Mouse (Mus musculus) ovary, postnatal 14 days (tissue): ENCODE results near the gene Tmem44.

Experiments used
- DNase-seq: peaks from one replicate; pipeline ENCODE4 v3.0.0; 2022; ENCODE audit warnings: low spot score

Tmem44 gene

DNA sequence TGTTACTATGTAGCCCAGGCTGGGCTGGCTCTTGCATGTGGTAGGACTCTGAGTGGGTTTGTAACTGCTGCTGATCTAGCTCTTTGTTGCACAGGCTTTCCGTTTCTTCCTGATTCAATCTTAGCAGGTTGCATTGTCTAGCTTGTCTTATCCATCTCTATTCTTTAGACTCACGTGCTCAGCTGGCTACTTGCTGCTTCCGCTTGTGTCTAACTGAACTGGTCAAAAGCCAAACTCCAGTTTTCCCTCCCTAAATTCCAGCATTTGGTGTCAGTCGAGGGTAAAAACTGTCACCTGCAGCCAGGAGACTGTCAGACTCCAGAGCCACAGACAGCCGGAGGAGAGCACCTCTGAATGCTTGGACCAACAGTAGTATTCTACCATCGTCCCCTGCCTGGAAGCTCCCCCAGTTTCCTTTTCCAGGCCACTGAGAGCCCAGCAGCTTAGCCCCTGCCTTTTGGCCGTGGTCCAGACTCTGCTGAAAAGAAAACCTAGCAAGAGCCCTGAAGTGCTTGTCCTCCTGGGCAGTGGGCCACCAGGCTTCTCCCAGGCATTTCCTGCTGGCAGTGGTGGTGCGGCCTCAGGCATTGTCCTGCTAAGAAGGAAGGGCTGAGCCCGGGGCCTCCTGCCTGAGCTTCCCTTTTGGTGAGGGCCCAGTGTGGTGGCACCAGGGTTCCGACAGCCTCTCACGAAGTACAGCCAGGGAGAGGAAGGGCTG is 2.1 kb upstream of the Tmem44 start:
- peak; percentile 71 for DNase-seq

DNA sequence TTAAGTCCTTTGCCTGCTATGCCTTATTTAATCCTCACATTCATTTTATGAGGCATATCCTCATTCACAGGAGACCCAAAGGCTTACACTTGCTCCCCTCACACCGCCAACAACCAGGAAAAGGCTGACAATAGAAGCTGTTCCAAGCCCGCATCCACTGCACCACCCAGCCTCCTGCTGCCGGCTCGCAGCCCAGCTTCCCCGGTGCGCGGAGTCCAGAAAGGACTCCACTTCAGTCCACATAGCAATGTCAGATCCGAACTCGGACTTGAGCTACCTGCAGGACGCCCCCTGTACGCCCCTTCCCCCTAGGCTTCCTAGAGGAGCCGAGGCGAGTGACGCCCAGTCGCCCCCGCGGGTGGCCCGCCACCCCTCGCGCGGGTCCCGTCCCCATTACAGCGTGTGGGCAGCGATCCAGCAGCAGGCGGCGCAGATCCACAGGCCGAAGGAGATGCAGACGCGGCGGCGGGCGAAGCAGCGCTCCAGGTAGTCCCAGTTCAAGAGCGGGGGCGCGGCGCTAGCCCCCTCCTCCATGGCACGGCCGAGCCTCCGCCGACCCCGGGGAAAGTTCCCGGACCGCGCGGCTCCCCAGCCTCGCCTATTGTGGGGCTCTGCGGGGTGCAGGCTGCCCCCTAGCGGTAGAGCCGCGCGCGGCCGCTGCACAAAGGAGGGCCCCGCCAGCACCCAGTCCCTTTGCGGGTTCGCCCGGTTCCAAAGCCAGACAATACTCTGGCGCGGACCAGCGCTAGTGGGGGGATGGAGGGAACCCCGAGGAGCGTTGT is 485 bp downstream of the Tmem44 start:
- DNase-seq: peak; percentile 79

DNA sequence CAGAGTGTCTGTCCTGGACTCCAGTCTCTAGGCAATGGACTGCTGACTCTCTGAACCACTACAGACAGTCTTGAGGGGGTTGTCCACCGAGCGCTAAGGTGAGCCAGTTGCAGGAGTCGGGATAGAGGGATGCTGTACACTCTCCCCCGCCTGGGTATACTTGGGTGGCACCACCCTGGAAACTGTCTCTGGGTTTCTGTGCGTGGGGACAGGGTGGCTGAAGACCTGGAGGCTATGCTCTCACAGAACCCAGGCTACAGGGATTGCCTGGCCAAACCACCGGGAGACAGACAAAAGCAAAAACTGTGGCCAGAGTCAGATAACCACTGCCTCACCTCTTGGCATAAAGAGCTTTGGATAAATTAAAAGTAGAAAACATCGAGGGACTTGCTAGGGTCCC is 1.1 kb downstream of the Tmem44 start:
- DNase-seq: no peak

DNA sequence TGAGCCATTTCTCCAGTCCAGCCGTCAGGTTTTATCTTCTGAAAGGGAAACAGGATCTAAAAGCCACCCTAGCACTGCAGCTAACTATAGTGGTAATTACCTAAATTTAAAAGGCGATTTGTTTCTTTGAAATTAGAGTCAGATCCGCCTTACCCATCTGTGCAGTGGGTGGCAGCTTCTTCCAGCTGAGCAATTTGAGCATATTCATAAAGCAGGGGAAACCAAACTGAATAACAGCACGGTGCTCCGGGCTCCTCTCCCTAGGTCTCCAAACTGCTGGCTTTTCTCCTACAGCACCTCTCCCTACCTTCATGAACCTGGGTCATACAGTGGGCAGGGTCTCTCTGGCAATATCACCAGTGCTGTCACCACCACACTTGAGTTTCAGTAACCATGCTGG is 2.4 kb downstream of the Tmem44 start:
- no peak for DNase-seq

DNA sequence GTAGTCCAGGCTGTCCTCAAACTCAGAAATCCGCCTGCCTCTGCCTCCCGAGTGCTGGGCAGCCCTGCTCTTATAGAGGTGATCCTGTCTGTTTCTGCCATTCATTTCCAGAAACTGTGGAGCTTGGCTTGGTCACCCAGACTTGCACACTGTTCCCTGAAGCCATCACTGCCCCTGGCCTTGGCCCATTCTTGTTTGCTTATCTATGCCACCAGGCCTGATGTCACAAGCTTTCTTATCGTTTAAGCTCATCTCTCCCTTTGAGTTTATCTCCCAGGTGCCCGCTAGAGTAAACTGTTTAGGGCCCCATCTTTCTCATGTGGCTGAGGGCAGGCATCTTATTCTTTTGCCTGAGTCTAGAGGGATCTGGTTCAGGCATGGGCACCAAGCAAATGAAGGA is 5.9 kb downstream of the Tmem44 start:
- DNase-seq: no peak

DNA sequence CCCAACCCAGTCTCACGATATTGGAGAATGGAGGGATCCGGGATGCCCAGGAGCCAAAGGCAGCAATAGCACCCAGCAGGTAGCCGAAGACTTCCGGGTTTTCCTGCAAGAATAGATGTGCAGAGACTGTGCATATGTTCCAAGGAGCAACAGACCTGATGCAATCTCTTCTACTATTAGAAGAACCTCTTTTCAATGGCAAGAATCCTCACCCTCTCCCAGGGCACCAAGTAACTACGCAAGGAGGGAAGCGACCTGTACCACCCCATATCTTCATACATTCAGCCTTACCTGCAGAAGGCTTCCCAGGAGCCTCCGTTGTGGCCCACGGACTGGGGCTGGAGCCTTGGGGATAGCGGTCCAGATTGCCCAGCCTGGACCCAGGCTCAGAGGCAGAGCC is 7.3 kb downstream of the Tmem44 start:
- DNase-seq: no peak

DNA sequence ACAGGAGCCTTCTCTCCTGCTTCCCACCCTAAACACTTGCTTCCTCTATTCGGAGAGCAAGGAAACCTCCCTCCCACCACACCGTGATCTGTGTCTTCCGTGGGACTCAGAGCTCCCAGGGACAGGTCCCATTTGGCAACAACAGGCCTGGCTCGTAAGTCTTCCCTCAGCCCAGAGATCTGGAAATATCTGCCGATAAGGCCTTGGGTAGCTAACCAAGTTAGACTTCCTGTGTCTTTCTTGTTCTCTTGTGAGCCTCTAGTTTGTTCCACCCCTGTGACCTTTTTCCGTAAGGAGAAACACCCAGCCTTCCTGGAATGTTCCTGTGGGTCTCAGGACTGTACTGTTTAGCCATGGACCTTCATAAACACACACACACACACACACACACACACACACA is 7.8 kb downstream of the Tmem44 start:
- DNase-seq: no peak

DNA sequence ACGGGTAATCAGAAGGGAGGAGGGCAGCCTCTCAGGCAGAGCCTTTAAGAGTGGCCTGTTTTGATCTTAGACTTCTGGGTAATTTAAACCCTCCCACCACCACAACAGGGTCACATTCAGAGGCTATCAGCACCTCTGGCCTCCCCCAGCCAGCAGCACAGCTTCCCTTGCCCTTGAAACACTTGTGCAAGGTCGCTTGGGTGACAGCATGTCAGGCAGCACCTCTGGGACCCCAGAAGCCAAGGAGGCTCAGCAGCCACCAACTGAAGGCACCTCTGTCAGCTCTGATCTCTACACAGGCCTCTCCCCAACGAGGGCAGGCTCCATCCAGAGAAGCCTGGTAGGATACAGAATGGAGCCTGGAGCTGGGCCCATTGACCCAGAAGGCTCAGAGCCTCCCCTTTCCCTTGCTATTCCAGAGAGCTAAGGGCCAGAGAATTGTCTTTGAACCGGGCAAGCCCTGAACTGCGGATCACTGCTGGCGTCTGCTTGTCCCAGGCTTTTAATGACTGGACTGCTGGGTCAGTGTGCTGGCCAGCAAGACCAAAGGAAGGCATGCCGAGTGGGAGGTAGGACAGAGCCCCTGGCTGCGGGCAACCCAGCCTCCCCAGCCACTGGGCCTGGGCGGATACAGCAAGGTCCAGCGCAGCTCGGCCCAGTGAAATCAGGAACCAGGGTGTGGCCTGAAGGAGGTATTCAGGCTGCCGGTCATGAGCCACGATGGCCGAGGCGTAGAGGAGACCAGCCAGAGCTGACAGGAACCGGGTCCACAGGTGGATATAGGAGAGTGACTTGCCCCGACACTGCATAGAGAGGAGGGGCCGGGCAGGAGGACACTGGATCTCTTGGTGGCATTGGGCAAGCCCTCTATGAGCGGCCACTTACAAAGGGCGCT is 10.3 kb downstream of the Tmem44 start:
- no peak for DNase-seq

DNA sequence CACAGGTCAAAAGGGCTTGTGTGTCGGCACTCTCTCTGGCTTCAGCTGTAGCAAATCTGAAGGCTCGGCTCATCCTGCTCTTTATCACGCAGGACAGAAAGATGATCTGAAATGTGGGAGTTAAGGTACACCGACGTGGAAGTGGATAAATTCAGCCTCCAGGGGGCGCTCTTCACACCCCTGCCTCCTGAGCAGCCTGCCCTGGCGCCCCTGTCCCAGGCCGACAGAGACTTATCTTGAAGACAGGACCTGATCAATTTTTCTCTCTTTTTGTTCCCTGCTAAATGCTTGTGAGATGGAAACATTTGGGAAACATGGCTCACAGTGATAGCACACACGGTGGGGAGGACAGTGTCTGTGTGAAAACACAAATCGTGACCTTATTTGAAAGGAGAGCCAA is 11.2 kb downstream of the Tmem44 start:
- DNase-seq: peak; percentile 38

DNA sequence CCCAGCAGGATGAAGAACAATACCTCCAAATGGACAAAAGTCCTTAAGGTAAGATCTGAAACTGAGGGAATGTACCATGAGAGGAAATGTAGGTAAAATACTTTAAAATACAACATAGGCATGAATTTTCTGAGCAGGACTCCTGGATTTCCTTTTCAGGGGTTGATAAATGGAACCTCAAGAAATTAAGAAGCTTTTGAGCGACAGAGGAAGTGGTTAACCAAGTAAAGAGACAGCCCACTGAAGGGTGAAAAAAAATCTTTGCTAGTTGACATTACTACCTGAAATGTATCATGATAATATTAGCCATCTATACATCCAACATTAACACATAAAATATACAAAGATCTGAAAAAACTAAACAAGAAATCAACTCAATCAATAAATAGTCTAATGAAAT is 15.6 kb downstream of the Tmem44 start:
- DNase-seq: no peak

DNA sequence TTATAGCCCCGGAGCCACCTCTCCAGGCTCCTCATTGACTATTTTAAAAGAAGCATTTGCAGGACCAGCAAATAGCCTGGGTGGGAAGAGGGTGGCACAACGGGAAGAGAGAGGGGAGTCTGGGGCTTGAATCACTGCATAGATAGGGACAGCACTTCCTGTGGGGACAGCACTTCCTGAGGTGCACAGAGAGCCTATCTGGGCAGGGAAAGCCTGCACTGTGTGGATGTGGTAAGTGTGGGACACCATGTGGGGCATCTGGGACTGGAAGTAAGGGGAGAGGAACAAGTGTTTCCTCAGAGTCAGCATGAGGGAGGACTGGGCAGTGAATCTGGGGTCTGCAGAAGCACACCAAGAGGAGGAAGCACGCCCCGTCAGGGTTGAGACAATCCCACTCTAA is 17.1 kb downstream of the Tmem44 start:
- DNase-seq: no peak

DNA sequence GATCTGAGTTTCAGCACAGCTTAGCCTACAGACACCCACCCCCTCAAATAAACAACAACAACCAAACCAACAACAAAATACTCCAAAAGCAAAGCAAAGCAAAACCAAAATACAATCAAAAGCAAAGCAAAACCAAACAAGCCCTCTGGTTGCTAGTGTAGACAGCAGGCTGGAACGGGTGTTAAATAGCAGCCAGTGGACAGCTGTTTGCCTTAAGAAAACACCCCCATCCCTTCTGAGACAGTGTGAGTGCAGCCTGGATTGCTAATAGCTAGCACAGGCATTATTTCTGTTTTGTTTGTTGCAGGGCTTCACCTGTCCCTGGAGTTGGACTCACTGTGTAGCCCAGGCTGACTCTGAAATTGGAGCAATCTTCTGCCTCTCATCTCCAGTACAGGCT is 17.7 kb downstream of the Tmem44 start:
- no peak for DNase-seq

DNA sequence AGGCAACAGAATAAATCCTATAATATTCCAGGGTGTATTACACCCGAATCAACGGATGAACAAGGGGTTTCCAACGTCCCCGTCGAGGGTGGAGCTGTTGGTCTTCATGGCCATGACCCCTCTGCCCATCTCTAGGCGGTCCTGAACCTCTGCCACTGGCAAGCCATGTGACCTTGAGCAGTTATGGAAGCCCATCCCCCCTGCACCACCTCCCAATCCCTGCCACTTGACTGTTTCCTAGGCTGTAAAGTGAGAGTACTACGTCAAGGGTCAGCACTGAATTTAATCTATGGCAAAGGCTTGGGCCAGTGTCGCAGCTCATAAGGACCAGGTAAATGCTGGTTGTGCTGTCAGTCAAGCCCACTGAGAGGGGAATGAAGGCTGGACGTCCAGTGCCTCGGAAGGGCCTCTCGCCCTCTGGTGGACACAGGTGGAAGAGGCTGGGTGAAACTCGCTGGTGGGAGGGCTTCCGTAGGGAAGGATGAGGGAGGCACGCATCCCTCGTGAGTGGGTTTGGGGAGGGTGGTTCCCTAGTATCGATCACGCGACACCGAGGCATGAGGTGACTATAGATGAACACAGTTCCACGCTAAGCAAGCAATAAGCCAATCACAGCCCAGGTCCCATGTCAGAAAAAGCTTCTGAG is 18.8 kb downstream of the Tmem44 start:
- peak; percentile 45 for DNase-seq

DNA sequence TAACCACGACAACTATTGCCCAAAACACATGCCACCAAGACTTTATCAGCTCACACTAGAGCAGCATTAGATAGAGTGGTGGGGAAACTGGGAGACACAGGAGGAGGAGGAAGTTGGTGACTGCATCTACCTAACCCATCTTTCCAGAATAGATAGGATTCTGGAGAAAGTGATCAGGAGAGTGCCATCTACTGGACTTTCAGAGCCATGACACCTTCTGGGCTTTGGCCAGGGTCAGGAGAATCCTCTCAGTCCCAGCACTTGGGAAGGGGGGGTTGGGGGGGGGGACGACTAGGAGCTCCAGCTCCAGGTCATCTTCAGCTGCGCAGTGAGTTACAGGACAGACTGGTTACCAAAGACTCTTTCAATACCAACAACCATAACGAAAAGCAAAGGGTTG is 19.8 kb downstream of the Tmem44 start:
- no peak for DNase-seq

DNA sequence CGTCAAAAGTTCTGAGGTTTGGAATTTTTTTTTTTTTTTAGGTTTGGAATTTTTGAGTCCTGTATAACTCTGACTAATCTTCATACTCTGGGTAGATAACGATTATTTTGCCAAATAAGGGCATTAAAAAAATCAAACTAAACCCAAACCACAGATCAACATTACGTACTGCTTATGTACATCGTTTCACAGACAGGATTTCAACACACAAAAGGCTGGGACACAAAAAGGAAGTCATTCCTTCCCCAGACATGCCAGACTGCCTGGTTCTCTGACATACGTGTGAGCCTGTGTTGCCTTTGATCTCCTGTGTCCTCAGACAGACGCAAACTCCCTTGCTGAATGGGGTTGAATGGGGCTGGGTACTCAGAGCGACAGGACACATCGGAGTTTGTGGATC is 22.3 kb downstream of the Tmem44 start:
- no peak for DNase-seq

DNA sequence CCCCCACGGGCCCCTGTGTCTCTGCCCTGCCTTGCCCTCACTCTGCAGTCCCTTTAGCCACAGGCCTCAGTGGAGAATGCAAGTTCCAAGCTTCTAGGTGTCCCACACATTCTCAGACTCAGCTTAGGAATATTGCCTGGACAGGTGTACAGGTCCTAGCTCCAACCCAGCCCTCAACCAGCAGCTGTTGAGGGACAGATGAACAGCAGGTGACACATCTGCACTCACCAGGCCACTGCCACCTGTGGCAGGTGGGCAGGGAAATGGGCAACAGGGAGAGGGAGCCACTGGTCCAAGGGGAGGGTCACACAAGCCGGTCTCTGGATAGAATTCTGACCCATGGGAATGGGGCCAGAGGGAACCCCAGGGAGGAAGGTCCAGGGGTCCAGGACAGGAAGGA is 22.8 kb downstream of the Tmem44 start:
- no peak for DNase-seq

DNA sequence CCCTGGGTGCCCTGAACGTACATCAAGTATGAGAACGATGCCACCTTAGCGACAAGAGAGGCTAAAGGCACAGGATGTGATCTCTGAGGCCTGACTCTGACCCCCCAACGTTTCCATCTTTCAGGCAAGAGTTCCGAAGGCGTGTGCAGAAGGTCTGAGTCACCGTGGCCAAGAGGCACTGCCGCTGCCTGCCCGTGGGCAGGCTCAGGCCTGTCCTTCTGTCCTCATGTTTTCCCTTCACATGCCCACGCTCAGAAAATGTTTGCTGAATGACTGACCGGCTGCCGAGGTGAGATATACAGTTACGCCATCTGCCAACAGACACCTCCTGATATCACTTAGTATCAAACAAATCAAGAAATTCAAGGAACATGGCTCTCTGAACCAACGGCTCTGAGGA is 24.9 kb downstream of the Tmem44 start:
- DNase-seq: no peak

DNA sequence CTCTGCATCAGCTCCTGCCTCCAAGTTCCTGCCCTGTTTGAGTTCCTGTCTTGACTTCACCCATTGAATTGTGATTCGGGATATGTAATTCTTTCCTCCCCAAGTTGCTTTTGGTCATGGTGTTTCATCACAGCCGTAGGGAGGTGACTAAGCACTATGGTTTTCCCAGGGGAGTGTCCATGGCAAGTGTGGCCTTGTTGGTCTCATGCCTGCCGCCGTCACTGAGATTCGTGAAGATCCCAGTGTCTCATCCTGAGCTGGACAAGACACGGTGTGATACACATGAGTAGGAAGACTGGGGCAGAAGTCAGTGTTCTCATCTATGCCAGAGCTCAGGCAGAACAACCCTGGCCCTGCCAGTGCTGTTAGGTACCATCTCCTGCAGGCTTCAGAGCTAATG is 26.2 kb downstream of the Tmem44 start:
- no peak for DNase-seq

DNA sequence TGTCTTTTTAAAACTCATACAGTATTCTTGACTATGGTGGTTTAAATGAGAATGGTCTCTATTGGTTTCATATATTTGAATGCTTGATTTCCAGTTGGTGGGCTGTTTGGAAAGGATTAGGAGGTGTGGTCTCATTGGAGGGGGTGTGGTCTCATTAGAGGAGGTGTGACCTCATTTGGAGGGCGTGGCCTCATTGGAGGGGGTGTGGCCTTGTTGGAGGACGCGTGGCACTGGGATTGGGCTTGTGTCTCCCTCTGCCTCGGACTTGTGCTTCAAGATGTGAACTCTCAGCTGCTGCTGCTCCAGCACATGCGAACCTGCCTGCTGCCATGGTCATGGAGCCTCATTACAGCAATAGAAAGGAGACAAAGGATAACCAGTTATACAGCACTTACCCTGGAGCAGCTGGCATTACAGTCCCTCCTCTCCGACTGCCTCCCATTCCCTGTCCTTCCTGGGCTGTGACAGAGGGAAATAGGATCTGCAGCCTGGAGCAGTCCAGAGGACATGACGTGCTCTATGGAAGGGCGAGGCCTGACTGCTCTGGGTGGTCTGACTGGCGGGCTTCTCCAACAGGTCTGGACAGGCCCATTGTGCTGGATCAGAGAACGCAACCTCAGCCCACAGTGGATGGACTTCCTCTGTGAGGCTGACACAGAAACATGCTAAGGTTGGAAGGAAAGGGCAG is 28.2 kb downstream of the Tmem44 start:
- DNase-seq: no peak

DNA sequence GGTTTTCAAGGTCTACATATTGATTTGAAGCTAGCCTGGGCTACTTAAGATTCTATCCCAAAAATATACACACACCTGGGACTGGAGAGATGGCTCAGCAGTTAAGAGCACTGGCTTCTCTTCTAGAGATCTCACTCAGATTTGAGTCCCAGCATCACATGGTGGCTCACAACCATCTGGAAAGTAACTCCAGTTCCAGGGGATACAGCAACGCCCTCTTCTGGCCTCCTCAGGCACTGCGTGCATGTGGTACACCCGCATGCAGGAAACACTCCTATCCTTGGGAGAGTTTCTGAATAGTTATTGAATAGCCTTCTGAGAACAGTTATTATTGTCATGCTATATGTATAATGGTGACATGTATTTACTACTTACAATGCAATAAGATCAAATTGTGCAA is 29.5 kb downstream of the Tmem44 start:
- DNase-seq: no peak

DNA sequence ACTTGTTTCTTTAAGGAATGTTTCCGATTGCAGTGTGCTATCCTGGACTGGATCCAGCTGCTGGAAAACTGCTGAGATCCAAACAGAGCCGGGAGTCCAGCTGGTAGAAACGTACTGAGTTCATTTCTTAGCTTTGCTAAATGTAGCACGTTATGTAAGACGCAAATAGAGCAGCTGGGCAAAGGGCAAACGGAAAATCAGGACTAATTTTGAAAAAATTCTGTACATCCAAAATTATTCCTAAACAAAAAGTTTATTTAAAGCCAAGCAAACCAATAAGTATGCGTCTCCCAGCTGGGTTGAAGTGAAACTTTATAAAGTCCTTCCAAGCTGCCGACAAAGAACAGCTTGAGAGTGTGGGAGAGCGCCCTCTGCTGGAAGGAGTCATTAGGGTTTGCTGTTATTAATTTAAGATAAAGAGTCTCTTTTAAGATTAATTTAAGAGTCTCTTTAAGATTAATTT is 30.2 kb downstream of the Tmem44 start:
- DNase-seq: peak; percentile 75

DNA sequence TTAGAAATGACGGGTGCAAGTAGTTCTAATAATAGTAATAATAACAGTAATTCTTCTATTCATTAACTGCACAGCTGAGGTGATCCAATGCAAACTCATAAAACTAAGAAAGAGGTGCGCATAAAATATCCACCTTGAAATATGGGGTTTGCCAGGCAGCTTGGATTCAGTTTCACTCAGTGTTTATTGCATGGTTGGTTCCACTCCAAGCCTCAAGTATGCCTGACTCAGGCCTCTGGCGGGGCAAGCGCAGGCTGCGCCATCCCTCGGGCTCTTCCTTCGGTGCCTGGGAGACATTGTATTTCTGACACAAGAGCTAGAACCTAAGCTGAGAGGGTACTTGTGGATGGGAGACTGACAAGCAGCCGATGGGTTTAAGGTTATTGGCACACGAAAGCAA is 32.0 kb downstream of the Tmem44 start:
- no peak for DNase-seq
